Mouse (Mus musculus): ENCODE measurements around the gene CN725425.

The CN725425 gene

GRCm38 (mm10) chr15:91199256-91199905 lies at the start of gene CN725425:
CN725425 (plus strand) TSS chr15:91199494.
- DNase-seq (ENCODE audit: low read depth, low spot score): no peak

GRCm38 (mm10) chr15:91152592-91152991 lies 46.7 kb upstream of the CN725425 start:
- DNase-seq (ENCODE audit: low read depth, low spot score): no peak

- no peak for DNase-seq (ENCODE audit: low read depth, low spot score)
Measured at GRCm38 (mm10) chr15:91153311-91153710, 46.0 kb upstream of the CN725425 start.

GRCm38 (mm10) chr15:91161153-91161552 lies 38.1 kb upstream of the CN725425 start:
- DNase-seq (ENCODE audit: low read depth, low spot score): no peak

- DNase-seq (ENCODE audit: low read depth, low spot score): no peak
Measured at GRCm38 (mm10) chr15:91163454-91163853, 35.8 kb upstream of the CN725425 start.

GRCm38 (mm10) chr15:91165021-91165420 lies 34.3 kb upstream of the CN725425 start:
- no peak for DNase-seq (ENCODE audit: low read depth, low spot score)

- DNase-seq (ENCODE audit: low read depth, low spot score): no peak
Measured at GRCm38 (mm10) chr15:91167850-91168562, 31.3 kb upstream of the CN725425 start.

GRCm38 (mm10) chr15:91170602-91171328 lies 28.5 kb upstream of the CN725425 start:
- no peak for DNase-seq (ENCODE audit: low read depth, low spot score)

GRCm38 (mm10) chr15:91171332-91171731 lies 28.0 kb upstream of the CN725425 start:
- DNase-seq (ENCODE audit: low read depth, low spot score): no peak

- no peak for DNase-seq (ENCODE audit: low read depth, low spot score)
Measured at GRCm38 (mm10) chr15:91172193-91172592, 27.1 kb upstream of the CN725425 start.

- no peak for DNase-seq (ENCODE audit: low read depth, low spot score)
Measured at GRCm38 (mm10) chr15:91178656-91179314, 20.5 kb upstream of the CN725425 start.

GRCm38 (mm10) chr15:91179911-91180622 lies 19.2 kb upstream of the CN725425 start:
- no peak for DNase-seq (ENCODE audit: low read depth, low spot score)

GRCm38 (mm10) chr15:91186358-91186757 lies 12.9 kb upstream of the CN725425 start:
- no peak for DNase-seq (ENCODE audit: low read depth, low spot score)

GRCm38 (mm10) chr15:91190026-91190425 lies 9.3 kb upstream of the CN725425 start:
- no peak for DNase-seq (ENCODE audit: low read depth, low spot score)

GRCm38 (mm10) chr15:91190519-91191207 lies 8.6 kb upstream of the CN725425 start:
- no peak for DNase-seq (ENCODE audit: low read depth, low spot score)

- DNase-seq (ENCODE audit: low read depth, low spot score): peak; percentile 72
Measured at GRCm38 (mm10) chr15:91191412-91192222, 7.7 kb upstream of the CN725425 start, which contains the start of gene Abcd2. Abcd2 (minus strand) TSS chr15:91191799.

GRCm38 (mm10) chr15:91192223-91192598 lies 7.1 kb upstream of the CN725425 start:
- DNase-seq (ENCODE audit: low read depth, low spot score): no peak

- no peak for DNase-seq (ENCODE audit: low read depth, low spot score)
Measured at GRCm38 (mm10) chr15:91200833-91201232, 1.5 kb downstream of the CN725425 start.

- no peak for DNase-seq (ENCODE audit: low read depth, low spot score)
Measured at GRCm38 (mm10) chr15:91202486-91202885, 3.2 kb downstream of the CN725425 start.

- no peak for DNase-seq (ENCODE audit: low read depth, low spot score)
Measured at GRCm38 (mm10) chr15:91203521-91203920, 4.2 kb downstream of the CN725425 start.
